Mouse (Mus musculus): Measurements from ENCODE around the gene Hes7.

Gene Hes7

DNA sequence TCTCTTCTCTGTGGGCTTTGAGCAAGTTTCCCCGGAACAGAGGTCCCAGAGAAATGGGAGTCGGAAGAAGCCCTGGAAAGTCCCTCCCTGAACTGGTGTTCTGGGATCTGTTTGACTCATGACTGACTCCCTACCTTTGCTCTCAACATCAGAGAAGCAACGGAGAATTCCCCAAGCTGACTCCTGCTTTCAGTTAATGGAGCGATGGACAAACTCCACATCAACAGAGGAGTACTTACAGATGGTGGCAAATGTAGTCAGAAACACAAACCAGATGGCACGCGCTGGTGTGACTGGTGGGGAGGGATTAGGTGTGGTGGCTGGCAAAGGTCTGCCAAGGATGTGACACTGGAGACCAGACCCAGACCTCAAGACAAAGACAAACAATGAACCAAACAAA lies 30.8 kb downstream of the Hes7 start:
- DNase-seq, result no peak

DNA sequence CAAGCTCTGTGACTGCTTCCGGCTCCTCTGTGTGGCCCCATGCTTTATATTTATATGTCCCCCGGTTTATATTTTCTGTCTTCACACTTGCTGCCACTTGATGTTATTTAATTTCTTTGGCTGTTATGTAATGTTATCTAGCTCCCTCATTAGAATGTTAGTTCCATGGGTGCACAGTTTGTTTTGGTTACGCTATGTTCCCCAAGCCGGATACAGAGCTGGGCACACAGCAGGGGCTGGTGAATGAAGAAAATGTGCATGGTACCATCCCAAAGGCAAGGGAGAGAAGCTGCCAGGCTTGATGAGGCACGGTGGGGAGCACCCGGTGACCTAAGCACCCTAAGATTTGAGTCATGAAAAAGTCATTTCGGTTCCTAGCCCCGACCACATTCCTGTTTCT lies 33.6 kb downstream of the Hes7 start:
- DNase-seq, result no peak

DNA sequence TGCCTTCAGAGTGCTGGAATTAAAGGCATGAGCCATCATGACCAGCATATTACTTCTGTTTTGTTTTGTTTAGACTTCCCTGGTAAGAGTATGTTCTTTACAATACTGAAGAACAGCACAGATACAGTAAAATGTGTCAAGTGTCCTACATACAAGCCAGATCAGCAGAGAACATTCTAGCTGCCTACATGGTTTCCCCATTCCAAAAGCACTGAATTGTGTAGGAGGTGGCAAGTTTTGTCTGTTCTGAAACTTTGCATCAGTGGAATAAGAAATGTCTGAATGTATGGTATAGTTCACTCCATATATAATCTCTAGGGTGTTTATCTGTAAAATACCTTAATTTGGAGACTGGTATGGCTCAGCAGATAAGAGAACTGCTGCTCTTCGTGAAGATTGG lies 35.1 kb downstream of the Hes7 start:
- DNase-seq, result no peak

DNA sequence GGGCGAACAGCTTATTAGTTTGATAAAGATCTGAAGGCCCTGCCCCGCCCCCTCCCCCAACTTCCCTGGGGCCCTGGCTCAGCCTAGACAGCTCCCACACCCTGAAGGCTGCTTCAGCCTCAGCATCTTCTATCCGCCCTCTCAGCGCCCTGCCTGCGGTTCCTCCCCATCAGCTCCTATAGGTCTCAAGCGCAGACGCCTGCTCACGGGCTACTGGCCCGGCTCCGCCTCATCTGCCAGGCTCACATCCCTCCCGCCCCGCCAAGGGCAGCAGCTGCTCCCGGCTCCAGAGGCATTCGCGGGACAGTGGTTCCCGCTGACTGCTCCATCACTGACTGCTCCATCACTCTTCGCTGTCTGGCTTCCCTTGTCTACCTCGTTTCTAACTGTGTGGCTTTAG lies 36.6 kb downstream of the Hes7 start, which contains the start of gene Alox12b:
TSS of gene Alox12b (plus strand) at position 190 of the 400 bp plus-strand sequence.
- DNase-seq, result no peak

DNA sequence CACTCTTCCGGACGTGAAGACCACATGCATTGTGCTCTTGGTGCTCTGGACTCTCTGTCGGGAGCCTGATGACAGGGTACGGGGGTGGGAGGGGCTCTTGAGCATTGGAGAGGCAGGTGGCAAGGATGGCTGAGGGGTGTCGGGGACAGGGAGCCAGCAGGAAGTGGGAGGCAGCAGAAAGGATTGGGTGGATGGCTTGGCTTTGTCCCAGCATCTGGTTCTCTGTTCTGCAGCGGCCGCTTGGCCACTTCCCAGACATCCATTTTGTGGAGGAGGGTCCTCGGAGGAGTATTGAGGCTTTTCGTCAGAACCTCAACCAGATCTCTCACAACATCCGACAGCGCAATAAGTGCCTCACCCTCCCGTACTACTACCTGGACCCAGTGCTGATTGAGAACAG lies 49.1 kb downstream of the Hes7 start:
- DNase-seq, result no peak

DNA sequence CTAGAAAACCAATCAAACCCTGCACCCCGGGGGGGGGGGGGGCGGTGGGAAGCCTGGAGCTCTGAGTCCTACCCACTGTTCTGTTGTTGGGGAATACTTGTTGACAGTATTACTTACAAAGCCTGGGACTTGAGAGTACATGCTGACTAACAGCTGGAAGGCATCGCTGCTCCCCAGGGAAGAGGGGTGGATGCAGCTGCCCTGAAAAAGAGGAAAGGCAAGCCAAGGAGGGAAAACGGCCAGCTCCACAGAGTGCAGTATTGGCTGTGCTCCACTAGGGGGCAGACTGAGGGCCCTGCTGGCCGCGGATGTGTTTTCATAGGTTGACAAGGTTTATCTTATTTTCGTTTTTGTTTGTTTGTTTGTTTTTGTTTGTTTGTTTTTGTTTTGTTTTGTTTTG lies 51.4 kb downstream of the Hes7 start:
- peak; percentile 52 for DNase-seq

DNA sequence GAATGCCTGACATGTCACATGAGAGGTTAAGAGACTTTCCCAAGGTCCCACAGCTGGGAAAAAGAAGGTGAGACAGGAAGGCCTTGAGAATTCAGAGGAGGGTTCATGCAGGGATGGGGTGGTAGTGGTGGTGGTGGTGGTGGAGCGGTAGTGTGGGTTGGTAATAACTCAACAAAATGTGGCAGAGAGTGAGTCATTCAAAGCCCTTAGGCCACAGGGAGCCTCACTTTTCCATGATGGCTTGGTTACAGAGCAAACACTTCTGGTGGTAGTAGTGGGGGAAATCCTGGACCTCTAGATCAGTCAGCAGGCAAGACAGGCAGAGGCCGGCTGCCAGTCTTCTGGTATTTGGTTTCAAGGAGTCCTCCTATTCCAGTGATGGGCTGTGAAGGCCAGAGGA lies 52.4 kb downstream of the Hes7 start:
- no peak for DNase-seq
